Mouse (Mus musculus) liver, embryonic 14.5 days (tissue): ENCODE measurements around the gene Gsdma3. TPM values are rescaled to one million over a fixed set of nuclear protein-coding genes. Genes with fewer than 3 reads are reported as not detected.
A peak's percentile ranks its signal among the peaks of the same experiment; 100 is the strongest.

Source experiments
- ATAC-seq: fragments of 200-750 bp; cut with Nextera tagmentation; 2 replicates; pipeline ENCODE4 v1.8.0; 2017; ENCODE audit warnings: moderate number of reproducible peaks, mild to moderate bottlenecking, moderate library complexity; ENCODE audit not compliant: insufficient read depth
- DNase-seq, 3 experiments: peaks; one replicate each; pipeline ENCODE4 v3.0.0-alpha.2; 2012 to 2013; ENCODE audit warnings: low read depth in 3 of 3, low spot score in 3 of 3
- H3K27ac ChIP-seq: fragments of 300-500 bp; sonication (generic); 2 replicates; pipeline ENCODE4 v1.5.1; 2014; ENCODE audit warnings: moderate library complexity, mild to moderate bottlenecking, control low read depth, inconsistent platforms
- H3K27me3 ChIP-seq: fragments of 300-500 bp; sonication (generic); 2 replicates; pipeline ENCODE4 v1.6.1; 2014; ENCODE audit warnings: mild to moderate bottlenecking, low read length, moderate library complexity; ENCODE audit not compliant: control insufficient read depth, insufficient read depth
- H3K36me3 ChIP-seq: fragments of 300-500 bp; sonication (generic); replicated peaks from 2 replicates; pipeline ENCODE4 v1.6.1; 2014; ENCODE audit warnings: low read depth; ENCODE audit not compliant: control insufficient read depth, insufficient read depth
- H3K4me1 ChIP-seq, 2 experiments: fragments of 200-500 bp in 1 of 2; fragments of 300-500 bp in 1 of 2; sonication (generic) in 1 of 2; replicated peaks; 2 replicates each; pipeline ENCODE4 v1.6.1; 2012 to 2014; ENCODE audit warnings: antibody characterized with exemption in 1 of 2, inconsistent platforms in 1 of 2, low read length in 1 of 2; ENCODE audit not compliant: control insufficient read depth in 2 of 2, insufficient read depth in 2 of 2
- H3K4me2 ChIP-seq: fragments of 300-500 bp; sonication (generic); 2 replicates; pipeline ENCODE4 v1.6.1; 2014; ENCODE audit warnings: low read depth, mild to moderate bottlenecking, control low read depth, moderate library complexity
- H3K4me3 ChIP-seq, 2 experiments: fragments of 200-500 bp in 1 of 2; fragments of 300-500 bp in 1 of 2; sonication (generic) in 1 of 2; 2 replicates each; pipeline ENCODE4 v1.5.1; 2012 to 2014; ENCODE audit warnings: low read depth in 2 of 2, low read length in 2 of 2, mild to moderate bottlenecking in 2 of 2, control low read depth in 1 of 2, inconsistent platforms in 1 of 2, moderate library complexity in 1 of 2; ENCODE audit not compliant: insufficient read depth in 1 of 2
- H3K9ac ChIP-seq: fragments of 300-500 bp; sonication (generic); replicated peaks from 2 replicates; pipeline ENCODE4 v1.6.1; 2014; ENCODE audit warnings: mild to moderate bottlenecking, control low read depth, moderate library complexity
- H3K9me3 ChIP-seq: fragments of 300-500 bp; sonication (generic); 2 replicates; pipeline ENCODE4 v1.6.1; 2016; ENCODE audit warnings: low read length, mixed read lengths; ENCODE audit not compliant: control insufficient read depth
- CTCF ChIP-seq: IDR thresholded peaks from 2 replicates; pipeline ENCODE4 v1.5.1; 2016; ENCODE audit warnings: antibody characterized with exemption, low read depth, control low read depth
- EP300 ChIP-seq: IDR thresholded peaks from 2 replicates; pipeline ENCODE4 v1.6.1; 2016; ENCODE audit warnings: antibody characterized with exemption, low read depth
- WGBS: fragments of 180-500 bp; shearing (Covaris S2); extraction: QIAGEN DNeasy Blood & Tissue Kit; methylation state at CpG from one replicate; pipeline ENCODE4 v1.1.7; 2014; ENCODE audit not compliant: insufficient replicate concordance; 5-methylcytosine and 5-hydroxymethylcytosine counted together
- polyA plus RNA-seq, 2 experiments: library from polyadenylated mRNA; depleted of rRNA in 1 of 2; stranded (reverse) in 1 of 2; unstranded in 1 of 2; fragments of >200 nt; fragmentation: Nextera tagmentation in 1 of 2; extraction: Ambion mirVana in 1 of 2; gene quantifications; 2 replicates each; pipeline versions ENCODE4 v1.2.1 to v1.2.3; 2012 to 2014

The Gsdma3 gene
- polyA plus RNA-seq, 2 experiments = not detected

DNA sequence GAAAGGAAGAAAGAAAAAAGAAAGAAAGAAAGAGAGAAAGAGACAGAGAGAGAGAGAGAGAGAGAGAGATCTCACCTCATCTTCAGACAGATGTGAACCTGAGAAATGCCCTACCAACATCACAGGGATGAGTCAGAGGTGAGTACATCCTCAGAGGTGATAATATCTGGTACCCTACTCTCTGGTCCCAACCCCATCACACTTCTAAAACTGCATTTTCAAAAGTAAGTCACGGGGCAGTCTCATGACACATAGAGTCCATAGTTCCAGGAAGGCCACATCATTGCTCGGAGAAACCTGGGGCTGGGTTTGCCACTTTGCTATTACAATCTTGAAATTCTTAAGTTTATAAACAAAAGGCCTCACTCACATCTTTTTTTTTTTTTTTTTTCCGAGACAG lies 30.2 kb upstream of the Gsdma3 start:
- Histone ChIP-seq H3K9me3 (no peaks in the 10 kb centered on the region), H3K9ac (no peak overlapping the region), H3K27ac (no peak overlapping the region), H3K4me1 (peaks cover 0 to 6% of the 10 kb centered on the region in 2 experiments; a peak in 1 of 4 replicates), H3K36me3 (no peaks in the 10 kb centered on the region), H3K4me2 (no peak overlapping the region), H3K4me3 (no peak overlapping the region), H3K27me3 (peaks cover 25% of the 10 kb centered on the region)
- DNase-seq = no peak
- 74% methylated on average over 3 of the region's 3 CpGs for WGBS
- ATAC-seq = no peak
- TF ChIP-seq EP300 (no peak), CTCF (no peak)

DNA sequence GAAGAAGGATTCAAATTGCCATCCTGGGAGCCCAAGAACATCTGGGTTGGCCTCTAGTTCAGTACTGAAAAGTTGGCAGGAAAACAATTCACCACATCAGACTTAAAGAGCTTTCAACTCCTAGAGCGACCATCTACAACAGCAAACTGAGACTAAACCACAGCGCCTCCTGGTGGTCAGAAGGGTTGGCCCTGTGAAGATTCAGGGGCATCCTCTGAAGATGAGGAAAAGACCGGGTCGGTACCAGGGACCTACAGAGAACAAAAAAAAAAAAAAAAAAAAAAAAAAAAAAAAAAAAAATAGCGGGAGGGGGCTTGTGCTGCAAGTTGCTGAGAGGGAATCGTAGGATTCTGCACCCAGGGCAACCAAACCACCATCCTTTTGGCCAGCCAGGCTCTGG lies 28.8 kb upstream of the Gsdma3 start:
- Histone ChIP-seq H3K27me3 (peaks cover 25% of the 10 kb centered on the region), H3K4me1 (peaks cover 0 to 3% of the 10 kb centered on the region in 2 experiments; a peak in 1 of 4 replicates), H3K27ac (no peak overlapping the region), H3K4me2 (no peak overlapping the region), H3K4me3 (no peak overlapping the region), H3K36me3 (no peaks in the 10 kb centered on the region), H3K9me3 (no peaks in the 10 kb centered on the region), H3K9ac (no peak overlapping the region)
- DNase-seq (peak in 2 of 3 experiments; percentile 62 to 67), ATAC-seq (peak; percentile 71)
- TF ChIP-seq CTCF (peak; percentile 91), EP300 (no peak)
- 26% methylated on average over 6 of the region's 6 CpGs for WGBS

DNA sequence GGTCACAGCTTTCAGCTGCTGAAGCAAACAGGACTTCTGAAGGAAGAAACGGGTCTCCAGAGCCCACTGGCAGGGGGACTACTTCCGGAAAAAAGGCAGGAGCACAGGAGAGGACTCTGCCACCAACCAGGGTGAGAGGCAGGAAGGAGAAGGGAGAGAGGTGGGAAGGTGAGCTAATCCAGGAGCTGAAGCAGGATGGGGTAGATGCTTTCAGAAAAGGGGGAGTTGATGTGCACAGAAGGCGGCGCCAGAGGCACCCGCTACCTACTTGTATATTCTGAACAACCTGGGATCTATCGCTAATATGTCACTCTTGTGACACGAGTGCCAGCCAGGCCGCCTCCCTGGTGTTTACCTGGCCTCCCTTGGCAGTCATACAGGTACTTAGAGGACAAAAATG lies 28.2 kb upstream of the Gsdma3 start, which contains the start of gene Lrrc3c:
TSS of gene Lrrc3c (plus strand) at position 301 of the 400 bp plus-strand sequence.
- ATAC-seq = no peak
- H3K27me3 ChIP-seq = peaks cover 22% of the 10 kb centered on the region
- no peaks in the 10 kb centered on the region for H3K9me3 ChIP-seq
- no peak within 1 kb of the TSS for H3K4me2 ChIP-seq
- H3K9ac ChIP-seq = no peak within 1 kb of the TSS
- no peak within 1 kb of the TSS for H3K27ac ChIP-seq
- no peak within 1 kb of the TSS for H3K4me3 ChIP-seq
- no peaks in the 10 kb centered on the region for H3K4me1 ChIP-seq
- no peak for TF ChIP-seq EP300
- no peak for TF ChIP-seq CTCF
- no peaks in the 10 kb centered on the region for H3K36me3 ChIP-seq
- WGBS = 72% methylated on average over 8 of the region's 8 CpGs
- no peak for DNase-seq

DNA sequence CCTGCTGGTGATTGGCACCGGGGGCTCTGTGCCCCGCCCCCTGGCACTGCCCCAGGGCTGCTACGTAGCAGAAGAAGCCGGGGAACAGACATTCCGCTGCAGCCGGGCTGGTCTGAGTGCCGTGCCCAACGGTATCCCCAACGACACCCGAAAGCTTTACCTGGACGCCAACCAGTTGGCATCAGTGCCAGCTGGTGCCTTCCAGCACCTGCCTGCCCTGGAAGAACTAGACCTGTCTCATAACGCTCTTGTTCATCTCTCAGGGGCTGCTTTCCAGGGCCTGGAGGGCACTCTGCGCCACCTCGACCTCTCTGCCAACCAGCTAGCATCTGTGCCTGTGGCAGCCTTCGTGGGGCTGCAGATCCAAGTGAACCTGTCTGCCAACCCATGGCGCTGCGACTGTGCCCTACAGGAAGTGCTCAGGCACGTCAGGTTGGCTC lies 27.3 kb upstream of the Gsdma3 start:
- no peak overlapping the region for H3K27ac ChIP-seq
- peaks cover 22% of the 10 kb centered on the region for H3K27me3 ChIP-seq
- DNase-seq = no peak
- whole genome bisulfite sequencing = 52% methylated on average over 18 of the region's 18 CpGs
- H3K9me3 ChIP-seq = no peaks in the 10 kb centered on the region
- H3K4me1 ChIP-seq = no peaks in the 10 kb centered on the region
- no peaks in the 10 kb centered on the region for H3K36me3 ChIP-seq
- no peak overlapping the region for H3K4me2 ChIP-seq
- H3K9ac ChIP-seq = no peak overlapping the region
- TF ChIP-seq EP300 (no peak), CTCF (no peak)
- no peak overlapping the region for H3K4me3 ChIP-seq
- ATAC-seq = no peak

DNA sequence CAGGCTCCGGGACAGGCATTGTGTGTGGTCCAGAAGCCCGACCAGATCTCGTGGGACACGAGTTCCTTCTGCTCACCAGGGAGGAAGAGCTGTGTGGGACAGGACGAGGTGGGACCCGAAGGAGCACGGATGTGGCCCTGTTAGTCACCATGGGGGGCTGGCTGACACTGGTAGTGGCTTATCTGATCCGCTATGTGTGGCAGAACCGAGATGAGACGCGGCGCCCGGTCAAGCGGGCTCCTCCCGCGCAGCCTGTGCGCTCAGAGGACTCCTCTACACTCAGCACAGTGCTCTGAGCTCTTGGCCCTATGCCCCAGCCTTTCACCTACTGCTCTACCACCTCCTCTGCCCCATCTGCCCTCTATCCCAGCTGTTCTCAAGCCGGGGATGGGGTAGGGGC lies 26.9 kb upstream of the Gsdma3 start:
- Histone ChIP-seq H3K4me2 (no peak overlapping the region), H3K9ac (no peak overlapping the region), H3K36me3 (no peaks in the 10 kb centered on the region), H3K4me3 (no peak overlapping the region), H3K27me3 (peaks cover 22% of the 10 kb centered on the region), H3K27ac (no peak overlapping the region), H3K4me1 (no peaks in the 10 kb centered on the region), H3K9me3 (no peaks in the 10 kb centered on the region)
- WGBS = 13% methylated on average over 18 of the region's 18 CpGs
- DNase-seq (no peak), ATAC-seq (no peak)
- TF ChIP-seq EP300 = no peak
- TF ChIP-seq CTCF = no peak
